Mouse (Mus musculus): ENCODE data around the gene Auh.

Gene Auh

GRCm38 (mm10) chr13:52833748-52834147 lies 95.7 kb downstream of the Auh start:
- DNase-seq (ENCODE audit: low spot score): no peak

DNA sequence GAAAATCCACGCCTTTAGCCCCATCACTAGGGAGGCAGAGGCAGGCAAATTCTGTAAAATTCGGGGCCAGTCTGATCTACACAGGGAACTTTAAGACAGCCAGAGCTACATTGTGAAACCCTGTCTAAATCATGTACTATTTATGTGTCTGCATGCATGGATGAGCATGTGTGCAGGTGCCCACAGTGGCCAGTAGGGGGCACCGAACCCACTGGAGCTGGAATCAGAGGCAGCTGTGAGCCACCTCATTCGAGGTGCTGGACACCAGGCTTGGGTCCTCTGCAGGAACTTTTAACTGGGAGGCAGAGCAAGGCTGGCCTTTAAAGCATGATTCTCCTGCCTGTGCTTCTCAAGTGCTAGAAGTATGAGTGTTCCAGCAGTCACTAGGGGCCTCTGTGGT lies 96.3 kb downstream of the Auh start:
- DNase-seq (ENCODE audit: low spot score): no peak

DNA sequence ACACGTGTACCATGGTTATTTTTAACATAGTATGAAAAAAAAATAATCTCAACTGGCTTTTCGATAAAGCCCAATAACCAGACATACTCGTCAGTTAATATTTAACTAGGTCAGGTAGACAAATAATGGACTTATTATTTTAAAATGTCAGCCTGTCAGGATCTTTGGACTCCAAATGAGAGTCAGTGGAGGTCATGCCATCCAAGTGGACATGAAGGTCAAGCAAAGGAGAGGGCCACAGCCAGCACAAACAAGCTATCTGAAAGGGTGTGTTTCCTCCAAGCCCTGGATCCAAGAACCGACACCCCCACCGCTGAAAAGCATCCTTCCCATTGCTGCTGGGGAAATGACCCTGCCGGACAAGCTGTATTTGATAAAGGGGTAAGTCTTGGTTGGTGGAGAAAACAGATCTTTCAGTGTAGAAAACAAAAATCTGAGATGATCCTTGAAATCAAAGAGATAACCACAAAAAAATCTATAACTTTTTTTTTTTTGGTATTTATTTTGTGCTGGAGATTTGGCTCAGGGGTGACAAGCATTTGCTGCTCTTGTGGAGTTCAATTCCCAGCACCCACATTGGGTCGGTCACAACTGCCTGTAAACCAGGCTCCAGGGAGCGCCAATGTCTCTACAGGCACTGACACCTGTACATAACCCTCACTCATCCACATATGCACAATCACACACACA lies 96.9 kb downstream of the Auh start:
- no peak for DNase-seq (ENCODE audit: low spot score)

DNA sequence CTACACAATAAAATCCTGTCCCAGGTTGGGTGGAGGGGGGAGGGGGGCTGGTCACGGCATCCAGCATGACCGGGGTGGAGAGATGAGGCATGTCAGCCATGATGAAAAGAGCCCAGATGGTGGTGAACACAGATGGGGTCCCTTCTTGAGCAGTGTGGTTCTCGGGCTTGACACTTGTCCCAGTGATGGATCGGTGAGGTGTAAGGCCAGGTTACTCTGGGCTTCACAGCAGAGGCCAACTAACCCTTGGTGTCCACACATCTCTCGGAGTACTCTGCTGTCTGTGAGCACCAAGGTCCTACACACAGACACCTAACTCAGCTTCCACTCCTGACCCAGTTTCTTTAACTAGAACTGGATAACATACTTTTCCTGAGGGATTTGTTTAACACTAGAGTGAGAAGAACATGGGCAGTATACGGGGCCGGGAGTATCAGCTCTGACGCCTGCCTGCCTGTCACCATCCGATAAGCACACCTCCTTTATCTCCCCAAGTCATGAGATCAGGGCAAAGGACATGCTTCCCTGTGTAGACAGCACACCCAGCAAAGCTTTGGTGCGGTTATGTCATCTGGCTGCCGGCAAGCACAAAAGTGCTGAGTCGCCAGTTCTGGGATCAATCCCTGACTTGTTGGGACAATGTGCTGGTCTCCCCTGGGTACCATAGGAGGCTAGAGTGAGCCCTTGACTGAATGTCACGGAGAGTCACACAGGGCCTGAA lies 98.3 kb downstream of the Auh start:
- no peak for DNase-seq (ENCODE audit: low spot score)

DNA sequence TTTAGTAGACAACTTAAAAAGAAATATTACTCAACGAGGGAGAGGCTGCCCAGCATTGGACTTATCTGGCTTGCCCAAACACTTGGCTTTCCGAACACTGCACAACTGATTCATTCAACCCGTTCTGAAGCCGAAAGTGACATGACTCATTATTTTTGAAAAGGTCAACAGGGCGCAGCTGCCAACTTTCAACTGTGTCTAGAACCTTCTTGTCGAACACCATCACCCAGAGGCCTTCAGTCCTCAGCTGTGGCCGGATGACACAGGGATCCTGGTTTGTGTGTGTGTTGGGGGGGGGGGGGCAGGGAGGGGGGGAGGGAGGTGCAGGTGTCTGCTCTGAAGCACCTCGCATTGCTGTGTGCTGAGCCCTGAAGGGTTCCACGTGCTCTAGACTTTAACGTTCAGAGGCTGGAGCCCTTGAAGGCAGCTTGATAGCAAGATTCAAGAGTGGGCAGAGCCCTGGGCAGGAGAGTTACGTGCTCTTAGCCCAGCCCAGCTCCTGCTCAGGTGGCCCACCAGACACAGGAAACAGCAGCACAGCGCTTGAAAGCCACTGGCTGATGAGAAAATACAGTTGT lies 100.4 kb downstream of the Auh start:
- DNase-seq (ENCODE audit: low spot score): no peak

DNA sequence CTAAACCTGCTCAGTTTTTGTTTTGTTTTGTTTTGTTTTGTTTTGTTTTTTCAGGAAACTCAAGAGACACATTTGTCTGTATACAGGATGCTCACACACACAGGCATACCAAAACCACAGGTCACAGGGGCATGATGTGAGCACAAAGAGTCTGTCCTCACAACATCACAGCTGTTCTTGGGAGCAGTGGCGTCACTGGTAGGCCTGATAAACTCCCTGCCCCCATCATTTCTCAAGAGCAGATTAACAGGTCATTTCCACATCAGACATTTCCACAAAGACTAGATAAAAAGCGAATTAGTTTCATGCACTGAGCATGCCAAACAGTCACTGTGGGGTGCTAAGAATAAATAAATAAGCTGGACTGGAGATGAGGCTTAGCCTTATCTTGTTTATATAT lies 101.3 kb downstream of the Auh start:
- no peak for DNase-seq (ENCODE audit: low spot score)

GRCm38 (mm10) chr13:52826666-52827065 lies 102.8 kb downstream of the Auh start:
- DNase-seq (ENCODE audit: low spot score): no peak

GRCm38 (mm10) chr13:52824754-52825153 lies 104.7 kb downstream of the Auh start:
- DNase-seq (ENCODE audit: low spot score): no peak

GRCm38 (mm10) chr13:52822165-52823149 lies 107.0 kb downstream of the Auh start:
- DNase-seq (ENCODE audit: low spot score): no peak

DNA sequence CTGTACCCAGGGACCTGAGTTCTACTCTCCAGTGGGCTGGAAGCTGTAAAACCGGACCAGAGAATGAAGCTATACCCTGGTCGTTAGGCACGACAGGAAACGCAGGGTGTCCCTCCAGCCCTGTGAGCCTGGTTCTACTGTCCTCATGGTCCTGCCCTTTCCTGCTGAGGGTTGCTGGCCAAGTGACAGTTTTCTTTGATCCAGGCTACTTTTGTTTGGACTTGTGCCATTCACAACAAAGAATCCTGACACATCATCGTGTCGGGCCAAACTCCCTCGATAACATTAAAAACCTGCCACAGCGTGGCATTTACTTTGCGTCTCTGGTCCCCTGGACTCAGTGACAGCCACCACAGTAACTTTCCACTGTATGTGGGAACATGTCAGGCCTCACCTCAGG lies 107.9 kb downstream of the Auh start:
- no peak for DNase-seq (ENCODE audit: low spot score)

DNA sequence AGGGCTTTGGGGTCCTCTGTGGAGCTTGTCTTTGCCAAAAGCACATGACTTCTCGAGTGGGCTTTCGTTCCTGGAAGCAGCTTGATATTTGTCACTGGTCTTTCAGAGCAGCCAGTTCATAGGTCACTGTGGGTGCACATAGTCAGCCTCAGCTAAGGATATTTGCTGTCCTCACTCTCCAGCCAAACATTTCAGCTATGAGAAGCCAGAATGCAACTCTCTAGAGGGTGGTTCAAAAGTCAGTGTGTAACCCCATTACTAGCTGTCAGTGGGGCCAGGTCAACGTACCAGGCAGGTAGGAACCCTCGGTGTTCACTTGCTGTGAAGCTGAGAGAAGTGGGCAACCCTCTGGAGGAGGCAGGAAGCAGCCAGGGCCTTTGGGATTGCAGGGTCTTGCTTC lies 109.6 kb downstream of the Auh start:
- no peak for DNase-seq (ENCODE audit: low spot score)

- DNase-seq (ENCODE audit: low spot score): no peak
Observed at GRCm38 (mm10) chr13:52818760-52819159, 110.7 kb downstream of the Auh start.

DNA sequence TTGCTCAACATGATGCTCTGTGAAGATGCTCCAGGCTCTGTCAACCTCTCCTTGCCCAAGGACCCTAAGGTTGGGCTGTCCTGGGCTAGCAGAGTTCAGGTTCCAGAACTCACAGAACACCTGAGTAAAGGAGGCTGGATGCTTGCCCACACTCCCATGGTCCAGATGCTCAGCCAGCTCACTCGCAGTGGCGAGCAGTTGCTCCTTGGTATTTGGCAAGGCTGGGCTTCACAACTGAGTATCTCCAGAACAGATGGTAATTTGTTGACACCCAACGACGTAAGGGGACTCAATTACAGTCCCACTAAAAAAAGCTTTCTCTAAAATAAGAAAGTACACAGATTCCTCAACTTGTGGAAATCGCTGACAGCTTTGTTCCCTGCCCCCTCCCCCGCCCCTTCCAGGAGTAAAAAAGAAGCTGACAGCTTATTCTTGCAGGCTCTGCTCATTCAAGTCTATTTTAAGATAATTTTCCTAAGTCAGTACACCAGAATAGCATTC lies 111.4 kb downstream of the Auh start:
- no peak for DNase-seq (ENCODE audit: low spot score)

DNA sequence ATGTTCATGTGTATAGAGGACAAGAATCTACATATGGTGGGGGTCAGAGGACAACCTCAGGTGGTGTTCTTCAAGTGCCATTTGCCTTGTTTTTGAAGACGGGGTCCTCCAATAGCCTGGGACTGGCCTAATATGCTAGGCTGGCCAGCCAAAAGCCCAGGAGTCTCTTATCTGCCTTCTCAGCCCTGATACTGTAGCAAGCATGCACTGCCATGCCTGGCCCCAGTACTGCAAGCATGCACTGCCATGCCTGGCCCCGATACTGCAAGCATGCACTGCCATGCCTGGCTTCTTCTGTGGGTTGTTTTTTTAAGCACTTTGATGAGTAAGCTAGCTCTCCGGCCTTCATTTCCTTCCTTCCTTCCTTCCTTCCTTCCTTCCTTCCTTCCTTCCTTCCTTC lies 115.7 kb downstream of the Auh start:
- DNase-seq (ENCODE audit: low spot score): no peak

GRCm38 (mm10) chr13:52812549-52813515 lies 116.6 kb downstream of the Auh start:
- DNase-seq (ENCODE audit: low spot score): no peak

- no peak for DNase-seq (ENCODE audit: low spot score)
Observed at GRCm38 (mm10) chr13:52807722-52808121, 121.8 kb downstream of the Auh start.

DNA sequence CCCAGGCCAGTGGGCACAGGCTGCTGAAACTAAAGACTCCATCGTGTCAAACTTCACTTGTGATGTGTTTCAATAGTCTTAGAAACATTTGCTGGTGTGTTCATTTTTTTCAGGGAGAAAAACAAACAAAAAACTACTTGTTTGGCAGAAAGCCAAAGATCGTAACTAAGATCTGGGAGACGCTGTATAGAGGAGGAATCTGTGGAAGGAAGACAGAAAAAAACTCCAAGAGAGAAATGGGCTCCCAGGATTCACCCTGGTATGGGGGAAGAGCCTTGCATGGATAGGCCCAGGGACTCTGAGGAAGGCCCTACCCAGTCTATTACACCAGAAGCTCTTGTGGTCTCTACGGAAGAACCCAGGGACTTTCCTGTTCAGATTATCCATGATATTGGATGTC lies 123.5 kb downstream of the Auh start:
- DNase-seq (ENCODE audit: low spot score): no peak

- no peak for DNase-seq (ENCODE audit: low spot score)
Observed at GRCm38 (mm10) chr13:52805581-52805980, 123.9 kb downstream of the Auh start.

DNA sequence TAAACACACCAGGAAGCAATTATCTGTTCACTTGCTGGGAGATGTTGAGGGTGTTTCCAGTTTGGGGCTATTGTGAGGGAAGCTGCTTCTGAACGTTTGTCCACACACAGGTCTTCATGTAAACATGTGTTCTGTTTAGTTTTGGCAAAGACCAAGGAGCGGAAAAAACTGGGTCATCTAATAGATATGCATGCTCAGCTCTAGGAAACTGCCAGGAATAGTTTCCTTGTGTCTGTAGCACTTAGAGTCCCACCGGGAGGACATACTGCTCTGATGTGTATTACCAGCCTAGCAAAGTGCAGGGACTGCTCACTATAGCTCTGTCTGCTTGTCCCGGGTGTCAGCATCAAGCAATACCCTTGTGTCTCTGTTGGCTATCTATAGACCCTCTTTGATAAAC lies 127.0 kb downstream of the Auh start:
- DNase-seq (ENCODE audit: low spot score): no peak

GRCm38 (mm10) chr13:52800687-52801341 lies 128.7 kb downstream of the Auh start:
- DNase-seq (ENCODE audit: low spot score): no peak
